Mouse (Mus musculus): ENCODE measurements around the gene Ate1.

DNA sequence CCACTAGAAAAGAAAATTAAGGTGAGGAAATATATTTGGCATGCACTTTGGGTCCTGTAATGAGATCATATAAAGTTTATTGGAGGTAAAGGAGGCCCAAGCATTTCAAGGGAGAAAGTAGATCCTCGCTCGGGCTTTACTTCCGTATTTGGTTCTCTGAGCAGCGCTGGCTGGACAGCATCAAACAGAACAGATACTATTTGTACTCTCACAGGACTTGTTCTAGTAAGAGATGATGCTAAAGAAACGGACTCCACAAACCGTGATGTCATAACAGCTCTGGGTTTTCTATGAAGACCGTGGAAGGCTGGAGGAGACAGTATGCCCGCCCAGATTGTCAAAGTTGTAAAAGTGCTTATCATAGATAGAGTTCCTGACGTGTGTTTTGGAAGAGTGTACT, 7.1 kb upstream of the Ate1 start:
- TF ChIP-seq CTCF (IDR thresholded peaks at IDR 0.05; ENCODE audit: low read depth) (no peak), EP300 (IDR thresholded peaks at IDR 0.05; ENCODE audit: low read depth) (no peak)
